Mouse (Mus musculus) testis, postnatal 10 days (tissue): ENCODE results near the gene Ptpn13.

ENCODE experiments used
- DNase-seq: peaks from one replicate; pipeline ENCODE4 v3.0.0; 2021; ENCODE audit warnings: low spot score

The Ptpn13 gene

GRCm38 (mm10) chr5:103458959-103459675, 34.1 kb downstream of the Ptpn13 start:
- no peak for DNase-seq

DNA sequence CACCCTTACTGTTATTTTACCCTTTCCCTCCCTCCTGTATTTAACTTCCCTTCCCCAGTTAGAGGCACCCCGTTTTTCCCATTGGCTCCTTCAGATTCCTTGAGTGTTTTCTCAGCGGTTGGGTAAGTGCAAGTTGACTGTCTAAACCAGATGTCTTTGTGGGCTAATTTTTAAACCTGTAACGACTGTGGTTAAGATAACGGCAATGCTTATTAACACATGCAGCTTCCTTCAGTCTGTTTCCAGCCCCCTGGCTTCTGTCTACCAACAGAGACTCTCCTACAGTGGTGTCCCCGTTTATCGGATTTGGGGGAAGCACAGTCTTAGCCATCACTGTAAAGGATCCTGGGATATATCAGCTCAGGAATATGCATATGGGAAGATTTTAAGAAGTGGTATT, 35.9 kb downstream of the Ptpn13 start:
- DNase-seq = no peak

DNA sequence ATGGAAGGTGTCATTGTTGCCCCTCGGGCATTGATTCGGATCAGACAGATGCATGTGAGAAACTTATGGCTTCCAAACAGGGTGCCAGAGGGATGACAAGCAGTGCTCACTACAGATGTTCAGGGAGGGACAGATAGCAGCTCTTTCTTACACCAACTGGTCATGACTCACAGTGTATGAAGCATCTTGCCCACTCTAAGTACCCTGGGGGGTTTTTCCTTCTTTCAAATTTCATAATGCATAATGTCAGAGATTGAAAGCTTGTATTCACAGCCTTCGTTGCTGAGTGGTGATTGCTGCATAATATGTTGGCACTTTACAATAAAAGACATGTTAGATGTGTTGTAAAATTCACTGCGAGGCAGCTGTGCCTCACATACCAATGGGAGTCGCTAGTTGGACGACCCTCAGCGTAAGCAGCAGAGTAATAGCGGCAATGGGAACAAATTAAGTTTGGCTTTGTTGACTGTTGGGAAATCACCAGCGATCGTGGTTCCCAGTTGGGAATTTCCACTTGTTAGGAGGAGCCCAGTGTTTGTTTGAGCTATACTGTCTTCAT, 38.7 kb downstream of the Ptpn13 start:
- DNase-seq = no peak

GRCm38 (mm10) chr5:103464329-103464728, 39.3 kb downstream of the Ptpn13 start:
- DNase-seq = no peak

GRCm38 (mm10) chr5:103464771-103465170, 39.8 kb downstream of the Ptpn13 start:
- DNase-seq = no peak

DNA sequence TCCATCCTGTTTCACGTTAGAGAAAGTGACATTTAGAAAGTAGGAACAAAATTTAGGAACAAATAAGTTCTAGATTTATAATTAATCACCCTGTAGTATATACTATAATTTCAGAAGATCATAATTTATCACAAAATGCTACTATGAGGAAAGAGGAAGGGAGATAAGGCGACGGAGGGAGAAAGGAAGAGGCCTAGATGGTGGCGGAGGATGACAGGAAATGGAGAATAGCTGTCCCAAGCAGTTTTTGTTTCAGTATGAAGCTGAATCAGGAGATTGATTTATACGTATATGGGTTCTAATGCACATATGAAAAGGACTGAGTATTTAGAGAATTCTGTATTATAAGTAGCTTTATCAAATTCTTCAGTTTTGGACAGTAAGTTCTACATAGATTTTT, 47.7 kb downstream of the Ptpn13 start:
- DNase-seq = no peak

DNA sequence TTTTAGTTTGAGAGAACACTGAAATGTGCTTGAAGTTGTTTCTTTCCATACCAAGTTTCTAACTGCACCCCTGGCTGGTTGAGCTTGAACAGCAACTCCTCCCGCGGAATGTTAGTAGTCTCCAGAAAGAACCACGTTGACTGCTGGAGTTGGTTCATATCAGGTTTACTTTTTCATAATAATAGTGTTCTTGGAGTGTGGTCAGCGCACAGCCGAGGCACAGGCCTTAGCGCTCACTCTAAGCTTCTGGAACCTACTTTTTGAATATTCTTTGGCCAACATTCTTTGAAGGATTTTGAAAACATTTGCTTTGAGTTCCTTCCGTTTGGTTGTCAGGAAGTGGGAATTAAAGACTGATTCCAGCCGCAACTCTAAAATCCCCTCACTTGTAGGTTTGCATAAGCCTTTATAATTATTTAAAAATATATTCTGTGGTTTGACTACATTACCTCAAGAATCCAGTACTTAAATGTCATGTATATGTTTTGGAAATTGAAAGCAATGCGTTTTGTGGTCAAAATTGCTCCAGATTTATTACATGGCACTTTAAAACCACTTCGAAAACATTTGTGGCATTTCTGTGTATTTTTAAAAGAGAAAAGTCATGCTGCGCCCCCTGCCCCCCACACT, 48.6 kb downstream of the Ptpn13 start:
- no peak for DNase-seq

GRCm38 (mm10) chr5:103474259-103474658, 49.3 kb downstream of the Ptpn13 start:
- DNase-seq = no peak

DNA sequence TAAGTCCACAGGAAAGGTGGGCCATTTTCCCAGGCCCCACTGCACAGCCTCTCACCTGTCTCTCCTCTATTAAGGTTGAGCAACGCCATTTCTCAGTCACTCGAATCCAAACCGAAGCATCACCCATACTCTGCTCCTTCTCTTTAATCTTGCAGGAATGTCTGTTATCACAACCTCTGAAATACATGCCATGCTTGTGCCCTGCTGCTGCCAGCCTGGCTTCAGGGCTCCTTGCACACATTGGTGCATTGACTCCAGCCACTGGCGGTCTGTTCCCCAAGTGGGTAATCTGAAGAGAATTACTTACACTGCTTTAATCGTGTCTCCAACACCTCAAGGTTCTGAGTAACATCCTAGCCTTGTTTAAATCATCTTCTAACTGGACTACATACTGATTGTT, 50.5 kb downstream of the Ptpn13 start:
- no peak for DNase-seq

DNA sequence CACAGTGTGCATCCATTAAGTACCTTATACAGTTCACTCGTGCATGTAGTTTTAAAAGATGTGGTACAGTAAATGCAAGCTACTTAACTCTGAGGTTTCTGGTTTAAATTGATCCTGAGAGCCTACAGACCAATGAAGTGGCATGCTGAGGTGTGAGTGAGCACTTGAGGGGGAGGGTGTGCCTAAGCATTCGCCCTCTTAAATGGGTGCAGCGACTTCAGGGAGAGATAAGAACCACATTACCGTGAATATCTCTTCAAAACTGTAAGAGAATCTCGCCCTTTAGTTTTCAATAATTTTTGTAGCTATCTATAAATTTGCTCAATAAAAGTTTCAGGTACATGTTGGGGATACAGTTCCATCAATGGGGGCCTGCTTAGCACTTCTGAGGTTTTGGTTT, 54.5 kb downstream of the Ptpn13 start:
- DNase-seq = no peak

GRCm38 (mm10) chr5:103481222-103481621, 56.2 kb downstream of the Ptpn13 start:
- no peak for DNase-seq

- no peak for DNase-seq
Observed at GRCm38 (mm10) chr5:103487001-103487400, 62.0 kb downstream of the Ptpn13 start.

DNA sequence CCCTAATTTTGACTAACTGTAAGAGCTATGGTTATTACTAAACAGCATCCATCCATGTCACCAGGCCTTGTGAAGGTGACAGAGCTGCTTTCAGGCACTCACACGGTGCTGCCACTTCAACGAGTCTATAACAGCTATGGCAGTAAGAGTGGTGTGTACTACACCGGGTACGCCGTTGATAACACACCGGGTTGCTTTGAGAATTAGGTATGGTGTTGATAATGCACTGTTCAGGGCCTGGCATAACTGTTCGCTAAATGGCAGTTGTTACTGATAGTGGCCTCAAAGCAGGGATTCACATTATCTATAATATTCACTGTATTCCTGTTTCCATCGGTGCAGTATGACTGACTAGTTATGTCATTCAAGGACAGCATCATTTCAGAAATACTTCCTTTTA, 66.0 kb downstream of the Ptpn13 start:
- DNase-seq = no peak

GRCm38 (mm10) chr5:103491788-103492187, 66.8 kb downstream of the Ptpn13 start:
- DNase-seq = no peak

DNA sequence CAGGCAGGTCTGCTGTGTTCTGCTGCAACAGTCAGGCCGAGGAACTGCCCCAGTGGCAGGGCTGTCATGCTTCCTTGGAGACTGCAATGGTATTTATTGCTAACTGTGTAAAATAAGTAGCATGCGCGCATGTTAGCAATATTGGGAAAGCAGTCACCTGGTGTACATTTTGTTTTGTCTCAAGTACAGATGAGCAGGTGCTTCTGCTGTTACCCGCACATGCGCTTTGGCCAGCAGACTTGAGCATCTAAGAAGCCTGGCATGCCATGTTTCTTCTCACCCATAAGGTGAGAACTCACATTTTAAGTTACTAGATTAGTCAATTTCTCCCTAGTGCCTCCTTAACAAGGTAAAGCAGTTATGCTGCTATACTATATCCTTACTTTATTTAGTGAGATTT, 72.1 kb downstream of the Ptpn13 start:
- no peak for DNase-seq

DNA sequence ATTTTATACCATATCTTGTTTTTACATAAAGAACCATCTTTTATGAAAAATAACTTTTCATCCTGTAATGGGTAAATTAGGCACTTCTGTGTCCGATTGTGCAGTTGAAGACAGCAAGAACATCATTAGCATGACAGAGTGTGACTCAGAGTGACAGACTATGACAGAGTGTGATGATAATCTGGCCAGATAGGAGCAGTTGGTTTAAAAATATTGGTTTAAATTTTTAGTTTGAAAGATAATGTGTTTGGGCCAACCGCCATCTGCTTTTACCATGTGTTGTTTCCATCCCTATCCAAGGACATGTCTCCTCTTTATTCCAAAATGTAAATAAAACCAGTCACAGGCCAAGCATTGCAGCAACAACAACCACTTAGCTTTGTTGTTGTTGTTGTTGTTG, 72.5 kb downstream of the Ptpn13 start:
- no peak for DNase-seq

GRCm38 (mm10) chr5:103499305-103499704, 74.3 kb downstream of the Ptpn13 start:
- no peak for DNase-seq

DNA sequence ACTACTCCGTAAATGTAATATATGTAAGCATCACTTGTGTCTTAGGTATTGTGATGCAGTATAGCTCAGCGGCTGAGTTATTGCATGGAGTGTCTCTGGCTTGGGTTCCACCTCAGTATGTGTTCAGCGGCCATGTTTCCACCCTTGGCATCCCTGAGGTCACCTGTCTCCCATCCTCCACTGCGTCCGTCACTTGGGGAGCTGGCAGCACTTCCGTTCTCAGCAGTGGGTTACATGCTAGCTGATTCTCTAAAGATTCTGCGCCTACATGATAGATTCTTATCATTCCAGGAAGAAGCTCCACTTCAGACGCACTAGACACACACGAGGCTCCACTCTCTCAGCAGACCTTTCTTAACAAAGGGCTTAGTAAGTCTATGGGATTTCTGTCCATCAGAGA, 76.1 kb downstream of the Ptpn13 start:
- DNase-seq = no peak

DNA sequence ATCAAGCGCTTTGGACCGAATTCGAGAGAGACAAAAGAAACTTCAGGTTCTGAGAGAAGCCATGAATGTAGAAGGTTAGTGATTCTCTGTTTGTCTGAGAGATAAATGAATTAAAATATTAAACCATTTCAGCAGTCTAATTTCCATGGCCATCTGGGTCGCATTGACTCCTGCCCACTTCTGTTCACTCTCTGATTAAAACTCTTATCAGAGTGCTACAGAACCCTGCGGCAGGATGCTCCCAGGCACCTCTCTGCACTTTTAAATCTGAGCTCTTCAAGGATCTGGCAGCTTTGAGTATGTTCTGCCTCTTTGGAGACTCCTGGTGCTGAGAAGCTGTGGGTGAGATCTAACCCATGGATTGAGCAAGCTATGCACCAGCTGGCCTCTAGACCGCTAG, 76.8 kb downstream of the Ptpn13 start:
- DNase-seq = no peak

GRCm38 (mm10) chr5:103513162-103513561, 88.2 kb downstream of the Ptpn13 start:
- DNase-seq = no peak

GRCm38 (mm10) chr5:103514441-103514840, 89.4 kb downstream of the Ptpn13 start:
- DNase-seq = no peak

GRCm38 (mm10) chr5:103515876-103516275, 90.9 kb downstream of the Ptpn13 start:
- DNase-seq = no peak

GRCm38 (mm10) chr5:103516555-103516954, 91.6 kb downstream of the Ptpn13 start:
- DNase-seq = no peak

GRCm38 (mm10) chr5:103517641-103518040, 92.6 kb downstream of the Ptpn13 start:
- no peak for DNase-seq
